Mouse (Mus musculus): Measurements from ENCODE around the gene Cd109. TPM values are rescaled to one million over a fixed set of nuclear protein-coding genes. Genes with fewer than 3 reads are reported as not detected.

Cd109 gene
- polyA plus RNA-seq, 1 experiment from 2014 or later = 14.2 TPM

- Histone ChIP-seq H3K36me3 (ENCODE audit: insufficient read depth) (peaks cover 9% of the 10 kb centered on the region; the same call in 1 of the 2 replicates), H3K9ac (peak within 1 kb of the TSS; percentile 65), H3K4me2 (peak within 1 kb of the TSS; percentile 75), H3K27me3 (ENCODE audit: insufficient read depth, low read length) (no peaks in the 10 kb centered on the region), H3K4me3 (ENCODE audit: low read depth, low read length) (peak within 1 kb of the TSS; percentile 70), H3K9me3 (ENCODE audit: low read depth, low read length) (no peaks in the 10 kb centered on the region), H3K27ac (ENCODE audit: low read depth) (peak within 1 kb of the TSS; percentile 60), H3K4me1 (ENCODE audit: insufficient read depth) (0 out of 2 replicates have a peak, but pooled peaks cover 4% of the 10 kb centered on the region)
- peak; percentile 28 for TF ChIP-seq CTCF (IDR thresholded peaks at IDR 0.05; ENCODE audit: low read depth)
- WGBS = under 1% methylated on average over 27 of the region's 27 CpGs
- peak; percentile 98 for ATAC-seq (ENCODE audit: insufficient read depth)
- DNase-seq = peak; percentile 99
Observed at GRCm38 (mm10) chr9:78587914-78588313, 27.4 kb upstream of the Cd109 start, which contains the start of gene Slc17a5. Slc17a5 (minus strand) TSS chr9:78588041.

- H3K9ac ChIP-seq = peak overlapping the region; percentile 23; the same call in 1 of the 2 replicates
- peak; percentile 43; the same call in 1 of the 2 replicates for ATAC-seq (ENCODE audit: insufficient read depth)
- DNase-seq = no peak
Observed at GRCm38 (mm10) chr9:78588411-78589033, 26.8 kb upstream of the Cd109 start.

GRCm38 (mm10) chr9:78590471-78590870 is 24.9 kb upstream of the Cd109 start:
- Histone ChIP-seq H3K27ac (ENCODE audit: low read depth) (no peak overlapping the region), H3K36me3 (ENCODE audit: insufficient read depth) (no peaks in the 10 kb centered on the region), H3K4me2 (no peak overlapping the region), H3K9ac (no peak overlapping the region), H3K27me3 (ENCODE audit: insufficient read depth, low read length) (no peaks in the 10 kb centered on the region), H3K4me1 (ENCODE audit: insufficient read depth) (0 out of 2 replicates have a peak, but pooled peaks cover 4% of the 10 kb centered on the region), H3K9me3 (ENCODE audit: low read depth, low read length) (no peaks in the 10 kb centered on the region), H3K4me3 (ENCODE audit: low read depth, low read length) (no peak overlapping the region)
- no peak for DNase-seq
- WGBS = 92% methylated on average over 2 of the region's 2 CpGs
- no peak for ATAC-seq (ENCODE audit: insufficient read depth)
- TF ChIP-seq CTCF (IDR thresholded peaks at IDR 0.05; ENCODE audit: low read depth) = no peak

More at GRCm38 (mm10) chr9:78588411-78589033, 26.8 kb upstream of the Cd109 start:
- Histone ChIP-seq H3K4me2 (peak overlapping the region; percentile 75), H3K4me1 (ENCODE audit: insufficient read depth) (0 out of 2 replicates have a peak, but pooled peaks cover 4% of the 10 kb centered on the region), H3K27me3 (ENCODE audit: insufficient read depth, low read length) (no peaks in the 10 kb centered on the region), H3K36me3 (ENCODE audit: insufficient read depth) (peaks cover 9% of the 10 kb centered on the region; the same call in 1 of the 2 replicates), H3K27ac (ENCODE audit: low read depth) (peak overlapping the region; percentile 60), H3K4me3 (ENCODE audit: low read depth, low read length) (peak overlapping the region; percentile 70), H3K9me3 (ENCODE audit: low read depth, low read length) (no peaks in the 10 kb centered on the region)
- WGBS = 75% methylated on average over 10 of the region's 10 CpGs
- no peak for TF ChIP-seq CTCF (IDR thresholded peaks at IDR 0.05; ENCODE audit: low read depth)

- no peak overlapping the region for H3K4me3 ChIP-seq (ENCODE audit: low read depth, low read length)
- H3K9ac ChIP-seq = no peak overlapping the region
- no peak for ATAC-seq (ENCODE audit: insufficient read depth)
- no peaks in the 10 kb centered on the region for H3K27me3 ChIP-seq (ENCODE audit: insufficient read depth, low read length)
- no peak overlapping the region for H3K4me2 ChIP-seq
- WGBS = 79% methylated on average over 3 of the region's 3 CpGs
- no peak overlapping the region for H3K27ac ChIP-seq (ENCODE audit: low read depth)
- TF ChIP-seq CTCF (IDR thresholded peaks at IDR 0.05; ENCODE audit: low read depth) = no peak
- H3K9me3 ChIP-seq (ENCODE audit: low read depth, low read length) = no peaks in the 10 kb centered on the region
- no peaks in the 10 kb centered on the region for H3K36me3 ChIP-seq (ENCODE audit: insufficient read depth)
- H3K4me1 ChIP-seq (ENCODE audit: insufficient read depth) = no peaks in the 10 kb centered on the region
- no peak for DNase-seq
Observed at GRCm38 (mm10) chr9:78595257-78595656, 20.1 kb upstream of the Cd109 start.

GRCm38 (mm10) chr9:78595769-78596555 is 19.4 kb upstream of the Cd109 start:
- Histone ChIP-seq H3K27ac (ENCODE audit: low read depth) (no peak overlapping the region), H3K4me3 (ENCODE audit: low read depth, low read length) (no peak overlapping the region), H3K9me3 (ENCODE audit: low read depth, low read length) (no peaks in the 10 kb centered on the region), H3K27me3 (ENCODE audit: insufficient read depth, low read length) (no peaks in the 10 kb centered on the region), H3K36me3 (ENCODE audit: insufficient read depth) (no peaks in the 10 kb centered on the region), H3K9ac (no peak overlapping the region), H3K4me2 (no peak overlapping the region), H3K4me1 (ENCODE audit: insufficient read depth) (no peaks in the 10 kb centered on the region)
- 88% methylated on average over 18 of the region's 18 CpGs for WGBS
- TF ChIP-seq CTCF (IDR thresholded peaks at IDR 0.05; ENCODE audit: low read depth) = no peak
- no peak for DNase-seq
- ATAC-seq (ENCODE audit: insufficient read depth) = no peak

- DNase-seq (peak; percentile 74), ATAC-seq (ENCODE audit: insufficient read depth) (no peak)
- no peak overlapping the region for H3K4me2 ChIP-seq
- no peak overlapping the region for H3K27ac ChIP-seq (ENCODE audit: low read depth)
- WGBS = 6% methylated on average over 5 of the region's 5 CpGs
- no peaks in the 10 kb centered on the region for H3K4me1 ChIP-seq (ENCODE audit: insufficient read depth)
- no peaks in the 10 kb centered on the region for H3K27me3 ChIP-seq (ENCODE audit: insufficient read depth, low read length)
- H3K9me3 ChIP-seq (ENCODE audit: low read depth, low read length) = no peaks in the 10 kb centered on the region
- no peak overlapping the region for H3K9ac ChIP-seq
- peak; percentile 80 for TF ChIP-seq CTCF (IDR thresholded peaks at IDR 0.05; ENCODE audit: low read depth)
- no peaks in the 10 kb centered on the region for H3K36me3 ChIP-seq (ENCODE audit: insufficient read depth)
- H3K4me3 ChIP-seq (ENCODE audit: low read depth, low read length) = no peak overlapping the region
Observed at GRCm38 (mm10) chr9:78596834-78597233, 18.5 kb upstream of the Cd109 start.

- Histone ChIP-seq H3K4me1 (ENCODE audit: insufficient read depth) (no peaks in the 10 kb centered on the region), H3K9ac (no peak overlapping the region), H3K4me2 (no peak overlapping the region), H3K27me3 (ENCODE audit: insufficient read depth, low read length) (no peaks in the 10 kb centered on the region), H3K27ac (ENCODE audit: low read depth) (no peak overlapping the region), H3K4me3 (ENCODE audit: low read depth, low read length) (no peak overlapping the region), H3K9me3 (ENCODE audit: low read depth, low read length) (no peaks in the 10 kb centered on the region), H3K36me3 (ENCODE audit: insufficient read depth) (no peaks in the 10 kb centered on the region)
- DNase-seq = no peak
- ATAC-seq (ENCODE audit: insufficient read depth) = no peak
- 57% methylated on average over 5 of the region's 5 CpGs for WGBS
- TF ChIP-seq CTCF (IDR thresholded peaks at IDR 0.05; ENCODE audit: low read depth) = no peak
Observed at GRCm38 (mm10) chr9:78599927-78600326, 15.4 kb upstream of the Cd109 start.
